Mouse (Mus musculus) spleen, adult 2 months (tissue): ENCODE measurements around the gene Gm20388.

Experiments
- CTCF ChIP-seq: fragments of 200-500 bp; IDR thresholded peaks from 2 replicates; pipeline ENCODE4 v1.5.1; 2011; ENCODE audit warnings: mild to moderate bottlenecking, inconsistent platforms; ENCODE audit not compliant: insufficient read depth, insufficient read length, insufficient replicate concordance; ENCODE audit errors: extremely low read depth
- POLR2A ChIP-seq: fragments of 200-500 bp; IDR thresholded peaks from 2 replicates; pipeline ENCODE4 v1.6.1; 2011; ENCODE audit warnings: low read depth, low read length, inconsistent platforms

GRCm38 (mm10) chr8:120505082-120505511, 594.5 kb downstream of the Gm20388 start:
- no peak for TF ChIP-seq CTCF
- no peak for TF ChIP-seq POLR2A
